Mouse (Mus musculus) kidney, postnatal 14 days (tissue): ENCODE data around the gene Capn2.

Source experiments
- DNase-seq: peaks from one replicate; pipeline ENCODE4 v3.0.0; 2022; ENCODE audit warnings: mixed read lengths

Gene Capn2

DNA sequence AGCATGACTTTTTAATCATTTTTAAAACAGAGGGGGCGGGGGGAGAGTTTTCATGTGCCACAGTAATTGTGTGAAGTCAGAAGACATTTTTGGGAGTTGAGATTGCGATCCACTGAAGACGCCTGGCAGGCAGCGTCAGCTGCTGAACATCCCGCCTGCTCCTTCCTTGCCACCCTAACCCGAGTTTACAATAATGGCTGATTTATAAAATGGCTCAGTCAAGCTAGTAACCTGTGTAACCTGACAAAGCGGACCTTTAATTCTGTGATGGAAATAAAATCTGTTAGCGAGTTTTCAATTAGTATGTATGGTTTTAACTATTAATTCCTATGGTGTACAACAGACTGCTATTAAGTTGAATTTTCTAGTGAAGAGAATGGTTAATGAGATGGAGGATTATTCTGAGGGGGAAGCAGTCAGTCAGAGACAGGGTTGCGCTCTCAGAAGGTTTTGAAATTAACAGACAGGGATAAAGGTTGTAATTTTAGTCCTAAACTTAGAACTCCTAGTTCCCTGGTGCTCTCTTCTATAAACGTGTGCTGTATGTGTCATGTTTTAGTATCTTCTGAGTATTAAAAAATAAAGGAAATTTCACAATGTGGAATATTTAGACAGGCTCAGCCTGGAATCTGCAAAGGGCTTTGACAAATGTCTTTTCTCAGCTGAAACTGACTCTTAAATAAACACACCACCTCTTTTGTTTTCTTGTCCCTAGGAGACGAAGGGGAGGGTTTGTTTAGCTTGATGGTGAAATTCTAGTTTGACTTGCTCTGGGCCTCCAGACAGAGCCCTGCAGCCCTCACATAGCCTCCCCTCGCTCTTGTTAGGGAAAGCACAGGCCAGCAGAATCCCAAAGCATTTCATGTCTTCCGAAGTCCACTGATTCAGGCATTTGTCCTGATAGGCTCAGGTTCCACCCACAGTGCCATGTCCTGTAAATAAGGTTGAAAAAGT lies 56.8 kb downstream of the Capn2 start:
- peak; percentile 41 for DNase-seq

DNA sequence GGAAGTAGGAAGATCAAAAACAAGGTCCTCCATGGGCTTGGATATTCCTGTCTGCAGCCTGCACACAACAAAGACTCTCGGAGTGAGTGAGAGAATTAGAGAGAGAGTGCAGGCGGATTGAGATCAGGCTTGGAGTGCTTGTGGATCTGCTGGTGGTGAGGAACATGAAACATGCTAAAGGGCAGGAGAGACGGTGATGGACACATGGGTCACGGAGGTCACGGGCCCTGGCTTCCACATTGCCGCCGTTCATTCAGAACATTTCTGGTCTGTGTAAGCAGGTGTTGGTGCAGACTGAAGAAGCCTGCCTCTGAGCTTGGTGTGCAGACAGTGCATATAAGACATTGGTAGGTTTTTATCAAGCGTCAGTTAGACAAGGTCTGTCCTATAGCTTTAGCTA lies 58.0 kb downstream of the Capn2 start:
- no peak for DNase-seq

DNA sequence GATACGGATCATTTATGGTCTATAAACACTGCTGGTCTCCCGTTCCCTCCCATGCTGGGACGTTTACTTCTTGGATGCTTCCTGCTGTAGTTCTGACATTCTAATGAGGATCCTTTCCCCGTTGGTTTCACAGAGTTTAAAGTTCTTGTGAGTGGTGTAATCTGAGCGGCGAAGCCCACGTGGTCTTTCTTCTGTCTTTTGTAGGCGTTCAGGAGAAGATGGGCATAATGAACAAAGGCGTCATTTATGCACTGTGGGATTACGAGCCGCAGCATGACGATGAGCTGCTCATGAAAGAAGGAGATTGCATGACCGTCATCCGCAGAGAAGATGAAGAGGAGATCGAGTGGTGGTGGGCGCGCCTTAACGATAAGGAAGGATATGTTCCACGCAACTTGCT lies 58.9 kb downstream of the Capn2 start:
- no peak for DNase-seq

DNA sequence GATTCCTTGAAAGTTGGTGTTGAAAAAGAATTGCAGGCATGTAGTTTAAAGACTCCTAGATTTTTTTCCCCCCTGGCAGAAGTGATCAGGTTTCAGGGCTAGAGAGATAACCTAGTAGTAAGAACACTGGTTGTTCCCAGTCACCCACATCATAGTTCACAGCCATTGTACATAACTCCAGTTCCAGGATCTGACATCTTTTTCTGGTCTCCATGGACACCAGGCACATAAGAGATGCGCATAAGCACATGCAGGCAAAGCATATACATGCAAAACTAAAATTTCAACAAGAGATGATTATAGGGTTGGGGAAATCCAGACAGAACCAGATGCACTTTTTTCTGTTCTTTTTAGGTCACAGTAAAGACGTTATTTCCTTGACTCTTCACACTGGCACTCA lies 62.3 kb downstream of the Capn2 start:
- DNase-seq = no peak

DNA sequence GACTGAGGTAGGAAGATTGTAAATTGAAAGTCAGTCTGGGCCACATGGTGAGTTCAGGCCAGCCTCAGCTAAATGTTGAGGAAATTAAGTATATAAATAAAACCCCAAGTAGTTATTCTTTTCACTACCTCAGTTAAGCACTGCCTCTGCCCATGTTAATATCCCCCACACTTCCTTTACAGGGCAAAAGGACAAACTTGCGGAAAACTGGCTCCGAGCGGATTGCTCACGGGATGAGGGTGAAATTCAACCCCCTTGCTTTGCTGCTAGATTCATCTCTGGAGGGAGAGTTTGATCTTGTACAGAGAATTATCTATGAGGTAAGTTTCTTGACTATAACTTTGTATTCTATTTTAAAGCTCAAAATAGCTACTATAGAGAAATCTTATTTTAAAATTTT lies 64.9 kb downstream of the Capn2 start:
- DNase-seq = peak; percentile 45

DNA sequence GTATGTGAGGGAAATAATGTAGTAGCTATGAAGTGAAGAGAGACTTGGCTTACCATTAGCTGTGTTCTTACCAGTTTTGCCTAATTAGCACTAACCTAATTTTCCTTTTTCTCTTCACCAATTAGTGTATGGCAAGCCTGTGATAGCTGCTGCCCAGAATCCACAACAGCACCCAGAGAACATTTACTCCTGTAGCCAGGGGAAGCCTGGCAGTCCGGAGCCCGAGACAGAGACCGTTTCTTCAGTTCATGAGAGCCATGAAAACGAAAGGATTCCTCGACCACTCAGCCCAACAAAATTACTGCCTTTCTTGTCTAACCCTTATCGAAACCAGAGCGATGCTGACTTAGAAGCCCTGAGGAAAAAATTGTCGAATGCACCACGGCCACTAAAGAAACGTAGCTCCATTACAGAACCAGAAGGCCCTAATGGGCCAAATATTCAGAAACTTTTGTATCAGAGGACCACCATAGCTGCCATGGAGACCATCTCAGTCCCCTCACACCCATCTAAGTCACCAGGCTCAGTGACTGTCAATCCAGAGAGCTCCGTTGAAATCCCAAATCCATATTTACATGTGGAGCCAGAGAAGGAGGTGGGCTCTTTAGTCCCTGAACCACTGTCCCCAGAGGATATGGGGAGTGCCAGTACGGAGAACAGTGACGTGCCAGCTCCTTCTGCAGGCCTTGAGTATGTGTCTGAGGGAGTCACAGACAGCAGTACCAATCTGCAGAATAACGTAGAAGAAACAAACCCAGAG lies 69.0 kb downstream of the Capn2 start:
- no peak for DNase-seq

DNA sequence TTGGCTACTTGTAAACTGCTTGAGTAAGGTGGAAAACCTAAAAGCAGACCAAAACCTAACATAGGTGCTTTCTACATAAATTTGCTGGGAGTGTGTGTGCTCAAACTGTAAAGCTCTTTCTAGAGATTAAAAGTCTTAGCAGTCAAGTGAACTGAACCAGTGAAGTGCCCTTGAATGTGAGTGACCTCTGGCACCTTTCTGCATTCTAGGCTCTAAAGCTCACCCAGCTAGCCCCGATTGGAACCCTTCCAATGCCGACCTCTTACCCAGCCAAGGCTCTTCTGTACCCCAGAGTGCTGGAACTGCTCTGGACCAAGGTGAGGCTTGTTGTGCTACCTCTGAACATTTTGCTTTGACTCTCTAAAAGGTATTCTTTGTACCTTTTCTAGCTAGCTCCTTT lies 73.3 kb downstream of the Capn2 start:
- DNase-seq = peak; percentile 65

DNA sequence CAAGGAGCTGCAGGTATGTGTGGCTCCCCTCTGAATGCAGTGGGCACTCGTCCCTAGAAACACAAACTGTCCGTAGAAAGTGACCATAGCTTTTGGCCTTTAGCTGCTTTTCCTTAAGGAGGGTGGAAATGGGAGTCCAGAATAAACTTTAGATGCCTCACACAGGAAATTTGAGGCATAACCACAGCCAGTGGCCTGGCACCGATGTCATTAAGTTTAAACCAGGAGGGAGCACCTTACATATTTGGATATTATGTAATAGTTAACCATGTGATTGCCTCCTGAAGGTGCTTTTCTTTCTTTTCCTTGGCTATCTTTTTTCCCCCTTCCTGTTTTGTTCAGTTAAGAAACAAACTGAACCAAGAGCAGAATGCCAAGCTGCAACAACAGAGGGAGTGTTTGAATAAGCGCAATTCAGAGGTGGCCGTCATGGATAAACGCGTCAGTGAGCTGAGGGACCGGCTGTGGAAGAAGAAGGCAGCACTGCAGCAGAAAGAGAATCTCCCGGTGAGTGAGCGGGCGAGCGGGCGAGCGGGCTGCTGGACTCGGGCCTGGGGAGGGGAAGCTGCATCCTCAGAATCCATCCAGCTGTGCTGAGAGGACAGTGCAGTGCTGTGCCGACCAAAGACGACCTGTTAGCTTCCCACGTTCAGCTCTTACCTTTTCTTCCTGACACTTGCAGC lies 75.5 kb downstream of the Capn2 start:
- no peak for DNase-seq

DNA sequence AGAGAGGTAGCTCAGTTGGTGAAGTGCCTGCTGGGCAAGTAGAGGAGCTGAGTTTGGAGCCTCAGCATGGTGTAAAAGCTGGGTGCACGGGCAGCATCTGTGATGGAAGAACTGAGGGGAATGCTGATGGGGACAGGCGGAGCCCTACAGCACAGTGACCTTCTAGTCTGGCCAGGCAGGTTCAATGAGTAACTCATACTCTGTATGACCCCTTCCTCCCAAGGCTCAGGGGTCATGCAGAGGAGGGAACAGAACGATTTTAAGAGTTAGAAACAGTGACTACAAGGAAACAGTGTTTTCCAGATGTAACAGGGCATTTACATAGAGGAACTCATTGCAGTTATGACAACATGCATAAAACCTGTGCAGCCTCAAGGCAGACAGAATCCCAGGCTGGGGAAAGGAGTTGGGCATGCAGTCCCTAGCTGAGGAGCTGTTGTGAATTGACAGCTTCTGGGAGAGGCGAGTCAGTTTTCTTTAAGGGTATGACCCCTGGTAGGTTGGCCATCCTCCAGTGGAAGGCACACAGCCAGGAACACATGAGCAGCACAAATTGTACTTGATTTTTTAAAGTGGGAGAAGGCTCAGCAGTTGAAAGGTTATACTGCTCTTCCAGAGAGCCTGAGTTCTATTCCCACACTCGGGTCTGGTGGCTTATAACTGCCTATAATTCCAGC lies 77.7 kb downstream of the Capn2 start:
- DNase-seq = peak; percentile 93

DNA sequence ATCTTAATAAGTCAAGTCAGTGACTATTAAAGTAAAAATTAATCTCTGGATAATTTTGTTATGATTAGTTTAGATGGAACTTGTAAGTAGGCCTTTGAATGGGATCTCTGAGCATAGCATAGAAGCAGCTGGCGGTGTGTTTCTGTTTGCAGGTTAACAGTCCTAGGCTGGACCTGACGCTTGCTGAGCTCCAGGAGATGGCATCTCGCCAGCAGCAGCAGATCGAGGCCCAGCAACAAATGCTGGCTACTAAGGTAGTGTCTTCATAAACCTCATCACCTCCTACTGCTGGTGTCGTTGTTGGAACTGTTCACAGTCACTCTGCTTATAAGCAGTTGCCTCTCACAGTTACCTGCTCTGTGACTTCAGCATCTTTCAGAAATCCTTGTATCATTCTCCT lies 80.7 kb downstream of the Capn2 start:
- no peak for DNase-seq

DNA sequence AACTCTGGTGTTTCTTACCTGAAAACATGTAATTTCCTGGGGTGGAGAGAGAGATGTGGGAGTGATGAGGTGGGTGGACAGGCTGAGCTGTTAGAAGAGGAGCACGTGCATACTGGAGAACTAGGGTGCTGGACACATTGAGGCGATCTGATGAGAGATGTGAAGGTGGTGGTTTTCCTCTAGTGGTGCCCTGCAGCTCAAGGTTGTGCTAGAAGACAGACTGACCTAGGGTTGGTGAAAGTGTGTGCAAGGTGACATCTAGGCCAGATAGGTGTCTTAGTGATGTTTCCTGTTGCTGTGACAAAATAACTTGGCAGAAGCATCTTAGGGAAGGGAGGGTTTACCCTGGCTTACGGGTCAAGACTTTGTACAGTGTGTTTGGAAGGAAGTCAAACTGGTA lies 85.3 kb downstream of the Capn2 start:
- DNase-seq = no peak

DNA sequence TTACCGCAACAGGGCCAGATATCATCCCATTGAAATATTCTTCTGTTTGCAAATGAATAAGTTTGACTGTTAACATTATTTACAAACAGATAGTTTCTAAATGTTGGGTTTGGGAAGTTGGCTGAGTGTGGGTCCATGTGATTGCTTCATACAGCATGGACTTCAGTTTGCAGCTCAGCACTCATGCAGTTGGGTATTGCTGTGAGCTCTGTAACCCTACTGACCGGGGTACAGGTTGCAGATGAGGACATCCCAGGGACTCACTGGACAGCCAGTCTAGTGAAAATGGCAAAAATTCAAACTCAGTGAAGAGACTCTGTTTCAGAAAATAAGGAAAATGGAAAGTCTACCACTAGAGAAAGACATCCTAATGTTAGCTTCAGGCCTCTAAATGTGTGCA lies 86.7 kb downstream of the Capn2 start:
- no peak for DNase-seq

DNA sequence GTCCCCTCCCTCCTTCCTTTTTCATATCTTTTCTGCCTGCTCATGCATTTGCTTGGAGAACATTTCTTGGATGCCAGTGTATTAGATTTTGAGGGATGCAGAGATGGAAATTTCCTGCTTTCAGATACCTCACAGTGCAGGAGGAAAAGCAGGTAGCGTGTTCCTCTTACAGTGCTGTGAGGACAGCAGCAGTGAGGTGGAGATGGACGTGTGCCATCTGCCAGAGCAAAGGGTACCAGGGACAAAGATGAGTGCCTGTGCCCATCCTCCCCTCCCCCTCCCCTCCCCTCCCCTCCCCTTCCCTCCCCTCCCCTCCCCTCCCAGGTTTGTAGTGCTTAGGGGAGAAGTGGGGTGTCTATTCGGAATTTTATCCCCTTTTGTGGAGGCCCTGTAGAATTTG lies 87.6 kb downstream of the Capn2 start:
- DNase-seq = no peak

DNA sequence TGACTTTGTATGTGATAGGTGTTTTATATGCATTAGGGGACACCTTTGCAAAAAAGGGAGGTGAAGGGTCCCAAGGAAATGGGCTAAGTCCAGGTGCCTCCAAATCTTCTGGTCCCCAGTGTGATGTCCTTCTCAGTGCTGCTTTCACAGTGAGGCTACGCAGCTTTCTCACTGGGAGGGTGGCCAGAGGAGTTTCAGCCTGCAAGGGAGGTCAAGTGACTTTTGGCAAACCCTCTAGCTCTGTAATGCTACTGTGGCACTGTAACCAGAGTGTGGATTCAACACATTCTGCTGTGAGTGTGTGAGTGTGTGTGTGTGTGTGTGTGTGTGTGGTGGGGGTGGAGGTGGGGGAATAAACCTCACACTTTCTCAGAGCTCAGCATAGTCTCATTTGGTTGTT lies 90.0 kb downstream of the Capn2 start:
- peak; percentile 68 for DNase-seq

DNA sequence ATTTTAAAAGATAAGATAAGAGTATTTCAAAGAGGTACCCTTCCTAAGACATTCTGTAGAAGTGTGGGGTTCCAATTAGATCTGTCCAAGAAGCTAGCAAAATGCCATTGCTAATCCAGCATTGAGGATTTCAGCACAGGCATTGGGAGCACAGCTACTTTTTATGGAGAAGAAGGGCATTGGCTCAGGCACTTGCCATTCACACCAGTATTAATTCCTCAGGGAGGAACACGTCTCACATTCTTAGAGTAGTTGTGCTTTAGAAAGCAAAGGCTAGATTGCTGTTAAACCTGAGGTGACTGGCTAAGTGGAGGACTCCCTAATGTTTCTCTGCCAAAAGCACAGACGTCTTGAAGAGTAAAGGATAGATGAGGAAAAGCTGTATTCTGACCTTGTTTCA lies 91.0 kb downstream of the Capn2 start:
- no peak for DNase-seq

DNA sequence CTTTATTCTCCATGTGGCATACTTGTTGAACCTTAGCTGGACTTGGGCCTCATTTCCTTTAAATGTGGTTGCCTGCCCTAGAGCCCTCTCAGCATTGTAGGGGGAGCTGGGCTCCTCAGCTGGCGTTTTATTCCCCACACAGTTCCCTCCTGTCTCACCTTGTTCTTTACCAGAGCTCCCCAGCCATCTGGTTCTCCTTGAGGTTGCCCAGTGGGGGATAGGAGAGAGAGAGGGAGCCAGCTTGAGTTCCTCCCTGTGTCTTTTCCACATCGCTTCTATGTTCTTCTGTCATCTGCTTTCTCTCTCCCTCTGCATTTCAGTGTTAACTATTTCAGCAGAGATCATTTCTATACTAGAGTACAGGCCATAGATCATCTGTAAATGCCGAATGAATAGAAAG lies 92.2 kb downstream of the Capn2 start:
- DNase-seq = no peak

DNA sequence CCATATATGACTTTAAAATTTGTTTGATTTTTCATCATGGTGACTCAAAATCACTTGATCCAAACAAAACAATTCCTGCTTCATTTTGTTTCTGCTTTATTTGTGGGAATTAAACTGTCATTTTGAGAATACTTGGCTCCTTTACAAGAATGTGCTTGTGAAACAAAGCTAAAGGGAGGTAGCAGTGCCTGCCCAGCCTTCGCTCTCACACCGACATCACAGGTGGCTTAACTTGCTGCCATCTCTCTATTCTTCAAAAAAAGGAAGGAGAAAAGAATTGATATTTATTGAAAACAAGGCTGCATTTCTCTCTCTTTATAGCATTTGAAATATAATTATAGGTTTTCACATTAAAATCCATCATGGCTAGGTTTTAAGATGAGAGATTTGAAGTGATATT lies 93.1 kb downstream of the Capn2 start:
- no peak for DNase-seq

DNA sequence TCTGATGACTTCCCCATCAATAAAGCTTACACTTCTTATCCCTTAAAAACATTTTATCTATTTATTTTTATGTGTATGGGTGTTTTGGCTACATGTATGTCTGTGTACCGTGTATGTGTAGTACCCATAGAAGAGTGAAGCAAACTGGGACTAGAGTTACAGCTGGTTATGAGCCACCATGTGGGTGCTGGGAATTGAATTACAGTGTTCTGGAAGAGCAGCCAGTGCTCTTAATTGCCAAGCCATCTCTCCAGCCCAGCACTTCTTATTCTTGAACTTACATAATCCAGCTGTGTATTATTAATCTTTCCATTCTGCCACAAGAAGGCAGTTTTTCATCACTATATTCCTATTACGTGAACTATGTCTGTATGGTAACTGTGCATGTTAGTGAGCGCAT lies 97.9 kb downstream of the Capn2 start:
- no peak for DNase-seq
